Mouse (Mus musculus) Patski (cell line): ENCODE data around the gene Gnb5. TPM values are rescaled to one million over a fixed set of nuclear protein-coding genes. Genes with fewer than 3 reads are reported as not detected.

Experiments
- ATAC-seq: fragments of 100-300 bp; one replicate; pipeline ENCODE4 v1.8.0; 2021
- CTCF ChIA-PET: fragments of 350-600 bp; sonication (Branson Sonifier 250); formaldehyde crosslinking; loops from one replicate; lab custom pipeline; 2022; ENCODE audit warnings: inconsistent platforms; lab: Charles Lee
- POLR2A ChIA-PET: fragments of 350-600 bp; sonication (Branson Sonifier 250); formaldehyde crosslinking; loops from one replicate; lab custom pipeline; 2022; ENCODE audit warnings: antibody characterized with exemption, inconsistent platforms; lab: Charles Lee
- DNase-seq: peaks from one replicate; pipeline ENCODE4 v3.0.0-alpha.2; 2011; ENCODE audit warnings: low read depth, low spot score
- H3K27me3 ChIP-seq: fragments of 371-371 bp; one replicate; pipeline ENCODE4 v1.5.1; 2021
- CTCF ChIP-seq: fragments of 100-300 bp; IDR thresholded peaks from one replicate; pipeline ENCODE4 v1.5.1; 2021
- in situ Hi-C: fragments of 300-500 bp; cut with MboI; formaldehyde crosslinking; loops from 3 replicates; pipeline ENCODE4 v1.11.1; 2018; ENCODE audit warnings: low pct_unique_long_range_greater_than_20kb, mixed read lengths
- polyA plus RNA-seq: library from polyadenylated mRNA; unstranded; gene quantifications from one replicate; pipeline ENCODE4 v1.2.3, GENCODE M21; 2021

Gene Gnb5
- polyA plus RNA-seq, 1 experiment from 2014 or later = 58.9 TPM

DNA sequence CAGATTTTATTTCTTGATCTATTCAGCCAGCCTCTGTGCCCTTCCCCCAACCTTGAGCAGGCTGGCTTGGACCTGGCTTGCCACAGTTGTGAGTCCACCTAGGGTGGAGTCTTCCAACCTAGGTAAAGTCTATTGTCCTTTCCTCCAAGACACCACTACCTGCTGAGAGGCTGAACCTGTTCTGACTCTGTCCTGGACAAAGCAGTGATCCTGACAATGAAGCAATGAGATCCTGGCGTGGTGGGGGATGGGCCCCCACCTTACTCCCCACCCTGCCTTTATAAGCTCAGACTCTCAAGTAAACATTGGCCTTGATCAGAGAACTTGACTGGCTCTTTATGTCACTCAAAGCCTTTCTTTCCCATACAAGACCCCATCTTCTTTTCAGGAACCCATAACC lies 70.3 kb downstream of the Gnb5 start:
- no peak for TF ChIP-seq CTCF
- in situ Hi-C loops = no loop called here
- ATAC-seq (no peak), DNase-seq (no peak)
- H3K27me3 ChIP-seq = no peaks in the 10 kb centered on the region
- ChIA-PET POLR2A (no interaction called here), CTCF (interaction anchor here (1.2 kb wide), 1 partner anchor 15 kb away, joined by 3 read pairs; no protein-coding TSS in a partner anchor)

DNA sequence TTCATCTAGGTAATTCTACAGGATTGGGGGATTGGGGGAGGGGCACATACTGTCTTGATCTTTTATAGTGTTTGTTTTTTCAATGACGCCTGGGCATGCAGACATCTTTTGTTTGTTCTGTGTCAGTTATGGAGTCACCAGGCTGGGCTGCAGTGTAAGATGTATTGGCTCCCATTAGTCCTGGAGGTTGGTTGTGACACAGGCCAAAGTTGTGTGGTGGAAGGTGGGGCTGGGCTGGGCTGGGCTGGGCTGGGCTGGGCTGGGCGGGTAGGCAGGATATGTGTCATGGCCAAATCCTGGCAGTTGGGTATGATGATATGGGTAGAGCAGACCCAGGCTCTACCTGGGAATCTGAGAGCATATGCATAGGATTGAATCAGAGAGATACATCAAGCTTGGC lies 72.7 kb downstream of the Gnb5 start:
- ATAC-seq (no peak), DNase-seq (no peak)
- H3K27me3 ChIP-seq = no peaks in the 10 kb centered on the region
- in situ Hi-C loops = no loop called here
- CTCF ChIA-PET = interaction anchor here (1.1 kb wide), 1 partner anchor 10 kb away, joined by 3 read pairs; no protein-coding TSS in a partner anchor
- POLR2A ChIA-PET = no interaction called here
- no peak for TF ChIP-seq CTCF

DNA sequence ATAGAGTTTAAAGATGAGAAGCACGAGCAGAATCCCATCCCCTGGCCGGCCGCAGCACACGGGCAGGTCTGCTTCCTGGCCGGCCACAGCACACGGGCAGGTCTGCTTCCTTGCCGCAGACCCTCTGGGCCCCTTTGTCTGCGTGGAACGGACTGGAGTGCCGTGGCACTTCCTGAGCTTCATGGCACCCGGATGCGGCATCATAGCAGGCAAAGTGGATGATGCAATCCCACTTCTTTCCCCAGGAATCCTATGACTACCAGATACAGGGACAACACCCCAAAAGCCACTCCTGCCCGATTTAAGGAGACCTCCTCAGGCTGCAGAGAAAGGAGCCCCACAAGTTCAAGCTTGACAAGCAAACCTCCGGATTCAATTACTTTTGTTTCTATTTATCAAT lies 76.7 kb downstream of the Gnb5 start:
- ATAC-seq (no peak), DNase-seq (no peak)
- ChIA-PET CTCF (interaction anchor here (1.1 kb wide), 1 partner anchor 15 kb away, joined by 3 read pairs; no protein-coding TSS in a partner anchor), POLR2A (no interaction called here)
- TF ChIP-seq CTCF = no peak
- no peaks in the 10 kb centered on the region for H3K27me3 ChIP-seq
- in situ Hi-C loops = no loop called here

DNA sequence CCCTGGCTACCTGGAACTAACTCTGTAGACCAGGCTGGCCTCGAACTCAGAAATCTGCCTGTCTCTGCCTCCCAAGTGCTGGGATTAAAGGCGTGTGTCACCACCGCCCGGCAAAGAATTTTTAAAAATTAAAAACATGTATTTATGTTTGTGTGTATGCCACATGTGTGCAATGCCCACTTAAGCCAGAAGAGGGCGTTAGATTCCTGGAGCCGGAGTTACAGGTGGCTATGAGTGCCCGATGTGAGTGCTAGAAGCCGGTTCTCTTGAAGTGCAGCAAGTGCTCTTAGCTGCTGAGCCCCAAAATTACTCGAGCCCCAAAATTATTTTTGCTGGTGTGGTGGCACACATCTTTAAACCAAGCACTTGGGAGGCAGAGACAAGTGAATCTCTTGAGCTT lies 77.7 kb downstream of the Gnb5 start:
- CTCF ChIA-PET = interaction anchor here (0.7 to 1.0 kb wide), 4 partner anchors 12 to 100 kb away, joined by 3 to 4 read pairs (median 3); no protein-coding TSS in a partner anchor
- in situ Hi-C loops = no loop called here
- ATAC-seq (no peak), DNase-seq (no peak)
- POLR2A ChIA-PET = no interaction called here
- peak; percentile 57 for TF ChIP-seq CTCF
- H3K27me3 ChIP-seq = no peaks in the 10 kb centered on the region

DNA sequence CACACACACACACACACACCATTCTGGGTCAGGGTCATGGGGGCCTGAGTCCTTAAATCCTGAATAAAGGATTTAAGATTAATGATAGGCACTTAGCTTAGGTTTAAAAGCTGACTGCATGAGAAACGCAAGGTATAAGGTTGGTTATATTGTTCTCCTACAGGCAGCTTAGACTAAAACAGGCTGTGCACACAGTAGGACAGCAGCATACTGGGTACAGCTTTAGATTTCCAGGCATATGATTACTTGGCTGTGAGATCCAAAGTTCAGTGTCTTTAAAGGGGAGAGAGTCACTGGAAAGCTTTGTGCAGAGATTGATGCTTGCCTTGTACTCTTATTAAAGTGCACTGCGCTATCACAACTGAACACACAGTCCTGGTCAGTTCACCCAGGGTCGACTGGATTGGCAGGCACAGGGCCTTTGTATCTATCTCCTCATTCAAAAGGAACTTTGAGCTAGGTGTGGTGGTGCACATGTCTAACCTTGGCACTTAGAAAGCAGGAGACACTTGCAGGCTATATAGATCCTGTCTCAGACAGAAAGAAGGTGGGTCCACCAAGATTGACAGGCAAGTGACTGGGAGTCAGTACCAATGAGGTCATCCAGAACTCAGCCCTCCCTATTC lies 78.4 kb downstream of the Gnb5 start:
- no peak for DNase-seq
- ChIA-PET POLR2A (no interaction called here), CTCF (interaction anchor here (0.7 to 1.0 kb wide), 5 partner anchors 13 to 101 kb away, joined by 3 to 4 read pairs (median 3); no protein-coding TSS in a partner anchor)
- in situ Hi-C loops = no loop called here
- no peak for ATAC-seq
- no peak for TF ChIP-seq CTCF
- H3K27me3 ChIP-seq = no peaks in the 10 kb centered on the region

DNA sequence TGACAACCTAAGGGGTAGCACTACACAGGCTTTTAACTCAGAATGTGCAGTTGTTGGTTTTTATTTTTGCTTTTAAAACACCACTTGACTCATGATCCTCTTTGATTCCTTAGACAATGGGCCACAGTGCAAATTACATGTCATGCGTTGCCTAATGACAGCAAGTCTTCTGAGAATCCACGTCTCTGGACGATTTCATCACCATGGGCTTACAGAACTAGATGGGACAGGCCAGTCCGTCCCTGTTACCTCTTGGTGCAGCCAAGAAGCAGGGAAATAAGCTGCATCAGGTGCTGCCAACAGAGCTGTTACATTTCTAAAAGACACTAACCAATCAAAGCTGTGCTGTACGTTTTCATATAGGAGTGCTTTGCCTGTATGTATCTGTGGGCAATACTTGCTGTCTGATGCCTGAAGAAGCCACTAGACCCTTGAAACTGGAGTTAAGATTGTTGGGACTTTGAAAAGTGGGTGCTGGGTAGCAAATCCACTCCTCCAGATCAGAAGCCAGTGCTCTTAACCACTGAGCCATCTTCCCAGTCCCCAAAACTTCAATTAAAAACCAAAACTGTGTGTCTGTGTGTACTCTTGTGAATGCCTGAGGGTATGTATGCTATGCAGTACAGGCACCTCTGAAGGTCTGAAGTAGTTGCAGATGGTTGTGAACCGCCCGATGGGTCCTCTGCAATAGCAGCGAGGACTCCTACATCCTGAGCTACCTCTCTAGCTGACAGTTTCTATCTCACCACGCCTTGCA lies 79.3 kb downstream of the Gnb5 start:
- DNase-seq = no peak
- ChIA-PET CTCF (interaction anchor here (0.8 to 1.0 kb wide), 2 partner anchors 29 to 52 kb away, joined by 3 to 4 read pairs; no protein-coding TSS in a partner anchor), POLR2A (no interaction called here)
- in situ Hi-C loops = no loop called here
- TF ChIP-seq CTCF = no peak
- H3K27me3 ChIP-seq = no peaks in the 10 kb centered on the region
- no peak for ATAC-seq

DNA sequence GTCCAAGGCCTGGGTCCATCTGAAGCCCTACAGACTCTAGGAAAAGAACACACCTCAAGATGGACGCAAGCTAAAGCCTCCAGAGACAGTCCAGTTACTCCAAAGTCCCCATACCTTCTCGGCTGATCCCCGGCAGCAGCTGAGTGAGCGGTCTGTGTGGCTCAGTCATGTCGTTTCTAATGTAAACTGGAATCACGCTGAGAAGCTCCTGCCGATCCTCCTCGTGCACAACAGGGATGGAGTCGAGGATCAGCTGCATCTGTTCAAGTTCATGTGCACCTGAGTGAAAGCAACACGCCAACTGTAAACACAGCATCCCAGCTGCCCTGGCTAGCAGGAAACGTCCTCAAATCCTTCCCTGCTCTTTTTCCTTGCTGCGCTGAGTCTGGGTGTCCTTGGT lies 87.2 kb downstream of the Gnb5 start:
- DNase-seq (no peak), ATAC-seq (no peak)
- TF ChIP-seq CTCF = no peak
- no peaks in the 10 kb centered on the region for H3K27me3 ChIP-seq
- in situ Hi-C loops = no loop called here
- POLR2A ChIA-PET = interaction anchor here (0.9 kb wide), 1 partner anchor 120 kb away, joined by 4 read pairs; no protein-coding TSS in a partner anchor
- CTCF ChIA-PET = interaction anchor here (1.3 to 1.6 kb wide), 4 partner anchors 8 to 44 kb away, joined by 4 read pairs; no protein-coding TSS in a partner anchor

Other genes with a start within 250 kb of the Gnb5 start
- 48.3 TPM for gene Myo5a, start 235.3 kb upstream of the Gnb5 start, polyA plus RNA-seq
- 20.1 TPM for gene Myo5c, start 74.3 kb upstream of the Gnb5 start, polyA plus RNA-seq
- 0.08 TPM for gene Bcl2l10, start 41.5 kb downstream of the Gnb5 start, polyA plus RNA-seq
- 74.9 TPM for gene Mapk6, start 103.7 kb downstream of the Gnb5 start, polyA plus RNA-seq
- 38.3 TPM for gene Leo1, start 135.2 kb downstream of the Gnb5 start, polyA plus RNA-seq